Mouse (Mus musculus) urinary bladder, adult 2 months (tissue): ENCODE data around the gene Gstp2. TPM values are rescaled to one million over a fixed set of nuclear protein-coding genes. Genes with fewer than 3 reads are reported as not detected.

Source experiments
- DNase-seq: peaks from one replicate; pipeline ENCODE4 v3.0.0; 2022; ENCODE audit warnings: low spot score
- polyA plus RNA-seq: library from polyadenylated mRNA; depleted of rRNA; stranded (reverse); fragments of >200 nt; gene quantifications from 2 replicates; pipeline ENCODE4 v1.2.3, GENCODE M21; 2012

Gstp2 gene
- polyA plus RNA-seq, 1 experiment = 69.1 TPM

DNA sequence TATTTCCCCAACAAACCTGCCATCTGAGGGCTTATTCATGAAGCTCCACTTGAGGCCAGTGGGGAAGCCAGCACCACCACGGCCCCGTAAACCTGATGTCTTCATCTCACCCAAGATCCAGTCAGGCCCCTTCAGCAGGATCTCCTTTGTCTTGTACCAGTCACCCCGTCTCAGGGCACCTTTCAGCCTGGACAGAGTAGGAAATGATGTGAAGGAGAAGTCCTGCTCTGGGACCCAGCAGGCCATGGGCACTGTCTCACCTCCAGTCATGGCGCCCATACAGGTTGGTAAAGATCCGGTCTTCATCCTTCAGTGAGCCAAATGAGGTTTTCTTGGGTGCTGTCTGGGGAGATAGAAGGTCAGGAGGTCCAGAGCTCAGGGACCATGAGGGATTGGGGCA is 34.7 kb downstream of the Gstp2 start:
- DNase-seq = no peak

GRCm38 (mm10) chr19:4005971-4006370 is 39.9 kb downstream of the Gstp2 start:
- DNase-seq = no peak

- DNase-seq = no peak
These were observed 40.7 kb downstream of the Gstp2 start for GRCm38 (mm10) chr19:4005091-4005490.

DNA sequence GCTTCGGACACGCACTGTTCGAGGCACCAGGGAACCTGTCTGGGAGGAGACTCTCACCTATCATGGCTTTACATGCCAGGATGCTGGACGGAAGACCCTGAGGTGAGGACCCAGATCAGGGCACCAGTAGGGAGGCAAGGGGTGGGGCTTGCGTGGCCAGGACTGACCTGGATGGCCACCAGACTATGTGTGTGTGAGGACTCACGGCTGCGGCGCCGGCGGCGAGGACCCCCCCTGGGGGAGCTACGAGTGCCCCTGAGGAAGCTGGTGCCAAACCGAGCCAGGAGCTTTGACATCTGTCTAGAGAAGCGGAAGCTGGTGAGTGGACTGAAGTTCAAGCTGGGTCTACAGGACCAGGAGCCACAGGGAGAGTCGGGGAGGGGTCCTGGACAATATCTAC is 41.5 kb downstream of the Gstp2 start:
- no peak for DNase-seq

DNA sequence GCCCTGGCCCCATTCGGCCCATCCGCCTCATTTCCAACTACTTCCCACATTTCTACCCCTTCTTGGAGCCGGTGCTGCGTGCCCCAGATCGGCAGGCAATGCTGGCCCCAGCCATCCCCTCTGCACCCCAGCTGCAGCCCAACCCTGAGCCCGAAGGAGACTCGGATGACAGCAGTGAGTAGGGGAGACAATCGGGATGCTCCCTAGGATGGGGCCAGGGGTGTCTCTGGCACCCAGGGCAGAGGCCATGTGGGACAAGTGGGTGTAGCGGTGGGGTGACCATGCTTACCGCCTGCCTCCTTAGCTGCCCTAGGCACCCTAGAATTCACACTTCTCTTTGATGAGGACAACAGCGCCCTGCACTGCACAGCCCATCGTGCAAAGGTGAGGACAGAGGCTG is 42.2 kb downstream of the Gstp2 start:
- DNase-seq = no peak

- no peak for DNase-seq
These were observed 42.7 kb downstream of the Gstp2 start, which contains the start of gene Doc2g for GRCm38 (mm10) chr19:4003112-4003511. TSS of gene Doc2g (plus strand) at chr19:4003313.

DNA sequence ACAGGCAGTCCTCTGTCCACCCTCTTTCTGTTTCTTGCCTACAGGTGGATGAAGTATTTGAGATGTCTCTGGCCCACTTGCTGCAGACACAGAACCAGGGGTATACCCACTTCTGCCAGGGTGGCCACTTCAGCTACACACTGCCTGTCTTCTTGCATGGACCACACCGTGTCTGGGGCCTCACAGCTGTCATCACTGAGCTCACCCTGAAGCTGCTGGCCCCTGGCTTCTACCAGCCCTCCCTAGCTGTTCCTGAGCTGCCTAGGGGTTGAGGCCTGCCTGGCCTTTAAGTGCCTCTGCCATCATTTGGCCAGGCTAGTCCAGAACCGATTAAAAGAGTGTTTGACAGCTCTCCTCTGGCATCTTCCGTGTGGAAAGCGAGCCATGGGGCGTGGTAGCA is 44.1 kb downstream of the Gstp2 start:
- DNase-seq = no peak

DNA sequence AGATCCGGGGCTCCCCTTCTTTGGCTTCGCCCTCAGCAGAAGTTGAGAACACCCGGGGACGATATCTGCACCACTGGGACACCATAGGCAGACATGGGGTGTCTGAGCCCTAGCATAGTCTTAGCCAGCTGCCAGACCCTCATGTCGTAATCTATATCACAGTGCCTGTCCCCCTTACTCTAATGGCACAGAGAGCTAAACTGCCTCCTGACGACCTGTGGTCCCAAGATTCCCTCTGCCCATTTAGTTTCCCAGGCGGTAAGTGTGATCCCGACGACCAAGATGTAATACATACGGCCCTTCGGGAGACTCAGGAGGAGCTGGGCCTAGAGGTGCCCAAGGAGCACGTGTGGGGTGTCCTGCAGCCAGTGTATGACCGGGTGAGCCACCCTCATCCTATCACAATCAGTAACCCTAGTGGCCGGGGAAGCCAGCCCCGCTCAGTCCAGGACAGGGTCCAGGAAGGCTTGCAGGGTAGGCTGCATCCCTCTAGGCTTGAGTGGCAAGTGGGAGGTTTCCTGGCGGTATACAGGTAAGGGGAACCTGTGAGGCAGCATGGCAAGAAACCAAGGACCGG is 44.8 kb downstream of the Gstp2 start:
- DNase-seq = no peak

DNA sequence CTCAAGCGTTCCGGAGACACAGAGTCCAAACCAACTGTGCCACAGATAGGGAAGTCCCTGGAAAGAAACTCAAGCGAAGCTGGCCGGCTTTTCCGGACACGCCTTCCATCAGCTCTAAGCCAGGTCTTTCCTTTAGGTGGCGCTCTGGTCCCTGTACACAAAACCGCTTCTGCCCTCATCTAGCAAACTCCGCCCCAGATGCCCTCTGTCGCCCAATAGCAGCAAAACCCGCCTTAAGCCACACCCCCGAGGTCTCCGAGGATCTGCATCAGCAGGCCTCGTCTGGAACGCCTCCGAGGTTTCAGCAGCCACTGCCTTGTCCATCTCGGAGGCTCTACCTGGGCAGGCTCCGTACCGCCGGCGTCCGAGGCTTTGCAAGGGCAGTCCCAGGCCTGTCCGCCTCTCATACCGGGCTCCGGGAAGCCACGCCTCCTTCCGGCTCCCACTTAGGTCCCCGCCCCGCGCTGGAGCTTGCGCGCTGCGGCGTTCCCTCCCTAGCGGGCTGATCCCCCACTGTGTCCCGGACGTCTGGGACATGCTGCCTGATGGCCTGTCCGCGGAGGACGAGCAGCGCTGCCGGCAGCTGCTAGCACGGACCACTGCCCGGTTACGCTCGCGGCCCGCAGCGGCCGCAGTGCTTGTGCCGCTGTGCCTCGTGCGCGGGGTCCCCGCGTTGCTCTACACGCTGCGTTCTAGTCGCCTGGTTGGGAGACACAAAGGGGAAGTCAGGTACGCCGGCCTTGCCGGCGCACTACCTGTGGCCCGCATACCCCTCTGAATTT is 45.5 kb downstream of the Gstp2 start, which contains the start of the genes Nudt8 and Gm49405:
Gene Nudt8 (plus strand): TSS at position 462 of the 782 bp plus-strand sequence.
Gene Gm49405 (plus strand): TSS at position 508 of the 782 bp plus-strand sequence.
- DNase-seq = peak; percentile 95

DNA sequence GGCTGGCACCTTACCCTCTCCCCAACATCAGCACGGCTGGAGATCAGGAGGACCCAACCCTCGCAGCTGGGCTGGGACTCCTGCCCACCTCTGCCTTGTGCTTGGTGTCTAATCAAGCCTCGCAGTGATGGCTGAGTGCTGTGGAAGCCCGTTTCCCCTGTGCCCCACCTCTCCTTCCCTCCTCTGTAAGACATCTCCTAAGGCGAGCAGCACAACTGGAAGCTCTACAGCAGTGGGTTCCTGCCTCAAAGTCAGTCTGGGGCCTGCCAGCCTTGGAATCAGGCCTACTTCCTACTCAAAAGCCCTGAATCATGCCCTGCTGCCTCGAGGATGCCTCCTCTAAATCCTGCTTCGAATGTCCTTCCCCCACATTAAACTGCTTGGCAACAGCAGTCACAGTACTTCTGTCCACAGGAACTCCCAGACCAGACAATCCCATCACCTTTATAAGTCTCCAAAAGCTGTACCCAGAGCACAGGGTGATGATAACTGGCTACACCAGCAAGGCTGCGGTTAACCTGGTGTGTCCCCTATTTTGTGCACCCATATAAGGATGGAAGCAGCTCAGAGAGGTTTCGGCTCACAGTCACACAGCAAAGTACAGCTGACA is 46.6 kb downstream of the Gstp2 start:
- no peak for DNase-seq

- no peak for DNase-seq
These were observed 47.5 kb downstream of the Gstp2 start for GRCm38 (mm10) chr19:3998335-3998734.

GRCm38 (mm10) chr19:3997231-3997630 is 48.6 kb downstream of the Gstp2 start:
- DNase-seq = no peak

DNA sequence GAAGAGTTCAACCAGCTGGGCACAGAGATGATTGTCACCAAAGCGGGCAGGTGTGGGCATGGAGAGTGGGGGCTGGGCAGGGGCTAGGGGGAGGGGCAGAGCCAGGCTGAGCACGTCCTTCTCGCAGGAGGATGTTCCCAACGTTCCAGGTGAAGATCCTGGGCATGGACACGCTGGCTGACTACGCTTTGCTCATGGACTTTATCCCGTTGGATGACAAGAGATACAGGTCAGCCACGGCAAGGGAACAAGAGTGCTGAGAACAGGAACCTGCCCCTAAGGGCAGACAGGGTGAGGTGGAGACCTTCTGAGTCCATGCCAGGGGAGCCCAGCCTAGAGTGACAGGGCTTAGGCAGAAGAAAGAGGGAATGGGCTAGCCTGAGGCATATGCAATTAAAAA is 49.1 kb downstream of the Gstp2 start:
- no peak for DNase-seq

GRCm38 (mm10) chr19:3996106-3996505 is 49.7 kb downstream of the Gstp2 start:
- no peak for DNase-seq

DNA sequence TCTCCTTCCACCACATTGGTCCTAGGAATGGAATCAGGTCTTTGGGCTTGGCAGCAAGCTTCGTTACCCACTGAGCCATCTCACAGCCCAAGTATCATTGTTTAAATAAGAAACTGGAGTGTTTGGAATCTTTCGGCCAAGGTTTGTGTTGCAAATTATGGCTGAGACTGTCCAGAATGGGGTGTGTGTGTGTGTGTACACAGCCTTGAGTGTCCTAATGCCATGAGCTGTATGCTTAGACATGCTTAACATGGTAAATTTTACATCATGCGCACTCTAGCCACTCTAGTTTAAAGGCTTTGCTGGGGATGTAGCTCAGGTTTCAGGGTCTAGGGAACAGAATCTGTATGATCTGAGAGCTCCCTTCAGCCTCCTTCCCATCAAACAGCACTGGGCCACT is 50.3 kb downstream of the Gstp2 start:
- DNase-seq = no peak

GRCm38 (mm10) chr19:3994932-3995331 is 50.9 kb downstream of the Gstp2 start:
- DNase-seq = no peak

- DNase-seq = no peak
These were observed 53.4 kb downstream of the Gstp2 start, which contains the start of gene Tbx10 for GRCm38 (mm10) chr19:3992416-3992815. TSS of gene Tbx10 (plus strand) at chr19:3992752.

GRCm38 (mm10) chr19:3991966-3992365 is 53.9 kb downstream of the Gstp2 start:
- DNase-seq = no peak

GRCm38 (mm10) chr19:3991562-3991961 is 54.3 kb downstream of the Gstp2 start:
- no peak for DNase-seq

DNA sequence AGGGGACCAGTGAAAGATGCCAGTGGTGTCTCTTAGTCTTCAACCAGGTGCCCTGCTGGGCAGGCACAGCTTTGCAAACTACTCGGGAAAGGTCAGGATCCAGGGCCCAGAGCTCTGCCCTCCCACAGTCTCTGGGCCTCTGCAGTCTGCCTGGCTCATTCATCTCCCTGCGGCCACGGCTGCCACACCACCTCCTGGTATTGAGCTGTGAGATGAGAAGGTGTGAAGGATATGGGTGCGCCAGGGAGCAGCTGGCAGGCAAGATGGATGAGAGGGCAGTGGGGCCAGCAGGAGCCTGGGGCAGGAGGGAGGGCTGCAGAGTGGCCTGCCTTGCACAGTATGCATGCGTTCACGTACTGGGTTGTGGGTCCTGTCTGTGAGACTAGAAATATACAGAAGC is 55.0 kb downstream of the Gstp2 start:
- no peak for DNase-seq
